Mouse (Mus musculus): ENCODE results near the gene Uggt1.
A peak's percentile ranks its signal among the peaks of the same experiment; 100 is the strongest.

The Uggt1 gene

GRCm38 (mm10) chr1:36172941-36173340 lies 71.6 kb downstream of the Uggt1 start:
- DNase-seq: no peak

GRCm38 (mm10) chr1:36162687-36163086 lies 81.8 kb downstream of the Uggt1 start:
- no peak for DNase-seq

GRCm38 (mm10) chr1:36161208-36161607 lies 83.3 kb downstream of the Uggt1 start:
- DNase-seq: no peak

- DNase-seq: peak in 1 of 2 experiments; percentile 24
These were observed 84.3 kb downstream of the Uggt1 start for GRCm38 (mm10) chr1:36160246-36160645.

- DNase-seq: peak; percentile 40 to 58
These were observed 95.1 kb downstream of the Uggt1 start for GRCm38 (mm10) chr1:36149411-36149810.

- no peak for DNase-seq
These were observed 95.7 kb downstream of the Uggt1 start for GRCm38 (mm10) chr1:36148809-36149208.

- DNase-seq: peak; percentile 57 to 73
These were observed 99.5 kb downstream of the Uggt1 start for GRCm38 (mm10) chr1:36145050-36145449.

GRCm38 (mm10) chr1:36140311-36140710 lies 104.2 kb downstream of the Uggt1 start:
- peak; percentile 33 to 50 for DNase-seq

- peak; percentile 75 to 82 for DNase-seq
These were observed 109.9 kb downstream of the Uggt1 start for GRCm38 (mm10) chr1:36134584-36134983.

GRCm38 (mm10) chr1:36133647-36134046 lies 110.9 kb downstream of the Uggt1 start:
- no peak for DNase-seq

- no peak for DNase-seq
These were observed 111.5 kb downstream of the Uggt1 start for GRCm38 (mm10) chr1:36133041-36133440.

- DNase-seq: no peak
These were observed 112.3 kb downstream of the Uggt1 start for GRCm38 (mm10) chr1:36132211-36132610.

- no peak for DNase-seq
These were observed 112.8 kb downstream of the Uggt1 start for GRCm38 (mm10) chr1:36131766-36132165.

- DNase-seq: no peak
These were observed 113.4 kb downstream of the Uggt1 start for GRCm38 (mm10) chr1:36131154-36131553.

GRCm38 (mm10) chr1:36130307-36131035 lies 114.0 kb downstream of the Uggt1 start:
- peak in 1 of 2 experiments; percentile 36 for DNase-seq

- no peak for DNase-seq
These were observed 114.6 kb downstream of the Uggt1 start for GRCm38 (mm10) chr1:36129881-36130280.

- no peak for DNase-seq
These were observed 115.4 kb downstream of the Uggt1 start for GRCm38 (mm10) chr1:36129126-36129525.

GRCm38 (mm10) chr1:36125076-36125475 lies 119.4 kb downstream of the Uggt1 start:
- DNase-seq: no peak

- no peak for DNase-seq
These were observed 123.3 kb downstream of the Uggt1 start for GRCm38 (mm10) chr1:36121172-36121571.

- no peak for DNase-seq
These were observed 125.1 kb downstream of the Uggt1 start for GRCm38 (mm10) chr1:36119426-36119825.

- no peak for DNase-seq
These were observed 125.6 kb downstream of the Uggt1 start for GRCm38 (mm10) chr1:36118958-36119357.

GRCm38 (mm10) chr1:36118061-36118685 lies 126.3 kb downstream of the Uggt1 start:
- no peak for DNase-seq

GRCm38 (mm10) chr1:36116488-36116887 lies 128.0 kb downstream of the Uggt1 start:
- no peak for DNase-seq

GRCm38 (mm10) chr1:36114844-36115243 lies 129.7 kb downstream of the Uggt1 start:
- DNase-seq: no peak

All from cerebellum, postnatal 25 days (tissue).